Mouse (Mus musculus) olfactory bulb, adult 2 months (tissue): ENCODE measurements around the gene Sctr. TPM values are rescaled to one million over a fixed set of nuclear protein-coding genes. Genes with fewer than 3 reads are reported as not detected.

Experiments
- H3K27ac ChIP-seq: fragments of 200-500 bp; 2 replicates; pipeline ENCODE4 v1.5.1; 2012; ENCODE audit warnings: low read depth, low read length; ENCODE audit not compliant: insufficient read depth
- H3K4me1 ChIP-seq: fragments of 200-500 bp; 2 replicates; pipeline ENCODE4 v1.6.1; 2012; ENCODE audit warnings: low read length; ENCODE audit not compliant: control insufficient read depth, insufficient read depth
- H3K4me3 ChIP-seq: fragments of 200-500 bp; 2 replicates; pipeline ENCODE4 v1.5.1; 2012; ENCODE audit warnings: mild to moderate bottlenecking, low read depth, low read length, moderate library complexity; ENCODE audit not compliant: insufficient read depth
- CTCF ChIP-seq: fragments of 200-500 bp; IDR thresholded peaks from 2 replicates; pipeline ENCODE4 v1.5.1; 2012; ENCODE audit warnings: low read depth, mild to moderate bottlenecking, low read length, moderate library complexity; ENCODE audit not compliant: insufficient read depth
- POLR2A ChIP-seq: fragments of 200-500 bp; IDR thresholded peaks from 2 replicates; pipeline ENCODE4 v1.6.1; 2012; ENCODE audit warnings: mild to moderate bottlenecking, low read depth, low read length, moderate library complexity; ENCODE audit not compliant: insufficient read depth
- WGBS: fragments of 180-500 bp; shearing (Covaris S2); methylation state at CpG from one replicate; pipeline ENCODE4 v1.1.7; 2018; 5-methylcytosine and 5-hydroxymethylcytosine counted together
- polyA plus RNA-seq: library from polyadenylated mRNA; stranded (reverse); fragments of >200 nt; gene quantifications from 2 replicates; pipeline ENCODE4 v1.2.4, GENCODE M21; 2012; ENCODE audit warnings: low replicate concordance; ENCODE audit not compliant: missing spikeins, insufficient read depth, insufficient read length

Sctr gene
- polyA plus RNA-seq, 1 experiment = not detected

GRCm38 (mm10) chr1:120021951-120022350, 15.3 kb downstream of the Sctr start:
- no peak overlapping the region for H3K4me3 ChIP-seq
- no peaks in the 10 kb centered on the region for H3K4me1 ChIP-seq
- TF ChIP-seq POLR2A (no peak), CTCF (no peak)
- WGBS = 86% methylated on average over 17 of the region's 17 CpGs
- no peak overlapping the region for H3K27ac ChIP-seq

- 85% methylated on average over 10 of the region's 10 CpGs for WGBS
- H3K4me1 ChIP-seq = no peaks in the 10 kb centered on the region
- no peak overlapping the region for H3K27ac ChIP-seq
- no peak for TF ChIP-seq POLR2A
- TF ChIP-seq CTCF = no peak
- no peak overlapping the region for H3K4me3 ChIP-seq
Measured at GRCm38 (mm10) chr1:120024331-120025049, 17.8 kb downstream of the Sctr start.

GRCm38 (mm10) chr1:120025050-120025439, 18.4 kb downstream of the Sctr start:
- WGBS = 35% methylated on average over 2 of the region's 2 CpGs
- TF ChIP-seq POLR2A = no peak
- no peak for TF ChIP-seq CTCF

GRCm38 (mm10) chr1:120027693-120028092, 21.0 kb downstream of the Sctr start:
- no peak for TF ChIP-seq POLR2A
- TF ChIP-seq CTCF = no peak
- 59% methylated on average over 4 of the region's 4 CpGs for WGBS
- H3K4me3 ChIP-seq = no peak overlapping the region
- no peak overlapping the region for H3K27ac ChIP-seq
- H3K4me1 ChIP-seq = no peaks in the 10 kb centered on the region

More at GRCm38 (mm10) chr1:120025050-120025439, 18.4 kb downstream of the Sctr start:
- Histone ChIP-seq H3K4me3 (no peak overlapping the region), H3K4me1 (no peaks in the 10 kb centered on the region), H3K27ac (no peak overlapping the region)

- no peak overlapping the region for H3K27ac ChIP-seq
- WGBS = 92% methylated on average over 3 of the region's 3 CpGs
- TF ChIP-seq POLR2A = no peak
- no peak for TF ChIP-seq CTCF
- H3K4me1 ChIP-seq = 0 out of 2 replicates have a peak, but pooled peaks cover 2% of the 10 kb centered on the region
- H3K4me3 ChIP-seq = no peak overlapping the region
Measured at GRCm38 (mm10) chr1:120030474-120030873, 23.8 kb downstream of the Sctr start.

- Histone ChIP-seq H3K4me3 (no peak overlapping the region), H3K4me1 (0 out of 2 replicates have a peak, but pooled peaks cover 2% of the 10 kb centered on the region), H3K27ac (no peak overlapping the region)
- 44% methylated on average over 10 of the region's 10 CpGs for WGBS
- TF ChIP-seq CTCF = peak; percentile 84; the same call in 1 of the 2 replicates
- TF ChIP-seq POLR2A = no peak
Measured at GRCm38 (mm10) chr1:120032804-120033468, 26.2 kb downstream of the Sctr start.

- 96% methylated on average over 2 of the region's 2 CpGs for WGBS
- 0 out of 2 replicates have a peak, but pooled peaks cover 2% of the 10 kb centered on the region for H3K4me1 ChIP-seq
- no peak overlapping the region for H3K4me3 ChIP-seq
- no peak overlapping the region for H3K27ac ChIP-seq
- TF ChIP-seq POLR2A (no peak), CTCF (no peak)
Measured at GRCm38 (mm10) chr1:120033469-120033854, 26.8 kb downstream of the Sctr start.

- Histone ChIP-seq H3K4me1 (0 out of 2 replicates have a peak, but pooled peaks cover 2% of the 10 kb centered on the region), H3K4me3 (no peak overlapping the region), H3K27ac (no peak overlapping the region)
- TF ChIP-seq POLR2A = no peak
- no peak for TF ChIP-seq CTCF
- 52% methylated on average over 1 of the region's 1 CpGs for WGBS
Measured at GRCm38 (mm10) chr1:120034793-120035192, 28.1 kb downstream of the Sctr start.

GRCm38 (mm10) chr1:120035456-120036034, 28.9 kb downstream of the Sctr start:
- no peak overlapping the region for H3K27ac ChIP-seq
- WGBS = 75% methylated on average over 7 of the region's 7 CpGs
- 0 out of 2 replicates have a peak, but pooled peaks cover 2% of the 10 kb centered on the region for H3K4me1 ChIP-seq
- no peak for TF ChIP-seq POLR2A
- no peak for TF ChIP-seq CTCF
- H3K4me3 ChIP-seq = no peak overlapping the region
